Mouse (Mus musculus): ENCODE measurements around the gene Hk1. TPM values are rescaled to one million over a fixed set of nuclear protein-coding genes. Genes with fewer than 3 reads are reported as not detected.

Hk1 gene
- polyA plus RNA-seq, 1 experiment from 2014 or later: 135 TPM

GRCm38 (mm10) chr10:62242896-62243295 is 136.8 kb downstream of the Hk1 start:
- ATAC-seq (replicated peaks): no peak
- Histone ChIP-seq H3K9me3 (no peaks in the 10 kb centered on the region), H3K4me1 (no peaks in the 10 kb centered on the region), H3K27ac (no peak overlapping the region), H3K4me3 (no peak overlapping the region), H3K27me3 (replicated peaks) (no peaks in the 10 kb centered on the region), H3K9ac (no peak overlapping the region), H3K4me2 (no peak overlapping the region), H3K36me3 (replicated peaks) (no peaks in the 10 kb centered on the region)
- WGBS: 54% methylated on average over 13 of the region's 13 CpGs

GRCm38 (mm10) chr10:62242358-62242757 is 137.3 kb downstream of the Hk1 start:
- ATAC-seq (replicated peaks): no peak
- Histone ChIP-seq H3K4me2 (no peak overlapping the region), H3K27me3 (replicated peaks) (no peaks in the 10 kb centered on the region), H3K4me1 (no peaks in the 10 kb centered on the region), H3K9ac (no peak overlapping the region), H3K9me3 (no peaks in the 10 kb centered on the region), H3K27ac (no peak overlapping the region), H3K4me3 (no peak overlapping the region), H3K36me3 (replicated peaks) (no peaks in the 10 kb centered on the region)
- 83% methylated on average over 10 of the region's 10 CpGs for WGBS

- no peaks in the 10 kb centered on the region for H3K9me3 ChIP-seq
- 49% methylated on average over 6 of the region's 6 CpGs for WGBS
- no peaks in the 10 kb centered on the region for H3K27me3 ChIP-seq (replicated peaks)
- ATAC-seq (replicated peaks): no peak
- H3K4me2 ChIP-seq: no peak overlapping the region
- H3K4me3 ChIP-seq: no peak overlapping the region
- no peak overlapping the region for H3K27ac ChIP-seq
- no peak overlapping the region for H3K9ac ChIP-seq
- no peaks in the 10 kb centered on the region for H3K4me1 ChIP-seq
- no peaks in the 10 kb centered on the region for H3K36me3 ChIP-seq (replicated peaks)
These were observed 140.4 kb downstream of the Hk1 start for GRCm38 (mm10) chr10:62239270-62239669.

GRCm38 (mm10) chr10:62238688-62239087 is 141.0 kb downstream of the Hk1 start:
- no peak overlapping the region for H3K4me3 ChIP-seq
- H3K9me3 ChIP-seq: no peaks in the 10 kb centered on the region
- ATAC-seq (replicated peaks): no peak
- H3K4me1 ChIP-seq: no peaks in the 10 kb centered on the region
- H3K4me2 ChIP-seq: no peak overlapping the region
- no peaks in the 10 kb centered on the region for H3K36me3 ChIP-seq (replicated peaks)
- no peak overlapping the region for H3K27ac ChIP-seq
- 92% methylated on average over 3 of the region's 3 CpGs for WGBS
- H3K27me3 ChIP-seq (replicated peaks): no peaks in the 10 kb centered on the region
- no peak overlapping the region for H3K9ac ChIP-seq

- Histone ChIP-seq H3K9me3 (no peaks in the 10 kb centered on the region), H3K4me3 (no peak overlapping the region), H3K27ac (no peak overlapping the region), H3K27me3 (replicated peaks) (no peaks in the 10 kb centered on the region), H3K36me3 (replicated peaks) (no peaks in the 10 kb centered on the region), H3K9ac (no peak overlapping the region), H3K4me1 (no peaks in the 10 kb centered on the region), H3K4me2 (no peak overlapping the region)
- WGBS: 85% methylated on average over 10 of the region's 10 CpGs
- ATAC-seq (replicated peaks): no peak
These were observed 142.5 kb downstream of the Hk1 start for GRCm38 (mm10) chr10:62237205-62237604.

- H3K4me3 ChIP-seq: no peak overlapping the region
- no peaks in the 10 kb centered on the region for H3K4me1 ChIP-seq
- no peak overlapping the region for H3K4me2 ChIP-seq
- H3K27me3 ChIP-seq (replicated peaks): no peaks in the 10 kb centered on the region
- H3K9me3 ChIP-seq: no peaks in the 10 kb centered on the region
- H3K36me3 ChIP-seq (replicated peaks): no peaks in the 10 kb centered on the region
- no peak overlapping the region for H3K9ac ChIP-seq
- WGBS: 90% methylated on average over 6 of the region's 6 CpGs
- ATAC-seq (replicated peaks): no peak
- H3K27ac ChIP-seq: no peak overlapping the region
These were observed 143.5 kb downstream of the Hk1 start for GRCm38 (mm10) chr10:62236165-62236564.

- WGBS: 78% methylated on average over 3 of the region's 3 CpGs
- Histone ChIP-seq H3K4me1 (peaks cover 8% of the 10 kb centered on the region), H3K27me3 (replicated peaks) (no peaks in the 10 kb centered on the region), H3K4me3 (no peak overlapping the region), H3K27ac (no peak overlapping the region), H3K9me3 (no peaks in the 10 kb centered on the region), H3K4me2 (no peak overlapping the region), H3K9ac (no peak overlapping the region), H3K36me3 (replicated peaks) (no peaks in the 10 kb centered on the region)
- 0 out of 2 replicates have a peak, but pooled peaks have one; percentile 3 for ATAC-seq (replicated peaks)
These were observed 147.9 kb downstream of the Hk1 start for GRCm38 (mm10) chr10:62231811-62232210.

- Histone ChIP-seq H3K9ac (peak overlapping the region; percentile 50), H3K4me2 (peak overlapping the region; percentile 85), H3K4me1 (peaks cover 8% of the 10 kb centered on the region), H3K36me3 (replicated peaks) (no peaks in the 10 kb centered on the region), H3K27ac (no peak overlapping the region), H3K27me3 (replicated peaks) (no peaks in the 10 kb centered on the region), H3K4me3 (peak overlapping the region; percentile 71), H3K9me3 (no peaks in the 10 kb centered on the region)
- WGBS: 2% methylated on average over 13 of the region's 13 CpGs
- ATAC-seq (replicated peaks): peak; percentile 82; the same call in 1 of the 2 replicates
These were observed 148.3 kb downstream of the Hk1 start for GRCm38 (mm10) chr10:62231395-62231732.

GRCm38 (mm10) chr10:62230708-62231394 is 148.9 kb downstream of the Hk1 start, which contains the start of gene Tspan15:
TSS of gene Tspan15 (minus strand) at chr10:62231251.
- H3K4me1 ChIP-seq: peaks cover 8% of the 10 kb centered on the region
- no peaks in the 10 kb centered on the region for H3K9me3 ChIP-seq
- H3K4me2 ChIP-seq: peak within 1 kb of the TSS; percentile 85
- H3K4me3 ChIP-seq: peak within 1 kb of the TSS; percentile 71
- no peak within 1 kb of the TSS for H3K27ac ChIP-seq
- ATAC-seq (replicated peaks): peak; percentile 97
- no peaks in the 10 kb centered on the region for H3K27me3 ChIP-seq (replicated peaks)
- WGBS: under 1% methylated on average over 59 of the region's 59 CpGs
- peak within 1 kb of the TSS; percentile 50 for H3K9ac ChIP-seq
- H3K36me3 ChIP-seq (replicated peaks): no peaks in the 10 kb centered on the region

- Histone ChIP-seq H3K9ac (no peak overlapping the region), H3K9me3 (no peaks in the 10 kb centered on the region), H3K27ac (no peak overlapping the region), H3K4me3 (no peak overlapping the region), H3K27me3 (replicated peaks) (no peaks in the 10 kb centered on the region), H3K4me1 (peaks cover 8% of the 10 kb centered on the region), H3K36me3 (replicated peaks) (no peaks in the 10 kb centered on the region), H3K4me2 (no peak overlapping the region)
- WGBS: 73% methylated on average over 6 of the region's 6 CpGs
- ATAC-seq (replicated peaks): no peak
These were observed 151.6 kb downstream of the Hk1 start for GRCm38 (mm10) chr10:62228126-62228525.

- peaks cover 8% of the 10 kb centered on the region for H3K4me1 ChIP-seq
- no peaks in the 10 kb centered on the region for H3K27me3 ChIP-seq (replicated peaks)
- ATAC-seq (replicated peaks): no peak
- no peaks in the 10 kb centered on the region for H3K9me3 ChIP-seq
- no peak overlapping the region for H3K9ac ChIP-seq
- no peak overlapping the region for H3K4me3 ChIP-seq
- H3K27ac ChIP-seq: no peak overlapping the region
- no peak overlapping the region for H3K4me2 ChIP-seq
- WGBS: 77% methylated on average over 7 of the region's 7 CpGs
- no peaks in the 10 kb centered on the region for H3K36me3 ChIP-seq (replicated peaks)
These were observed 153.9 kb downstream of the Hk1 start for GRCm38 (mm10) chr10:62225839-62226238.

- no peak overlapping the region for H3K4me3 ChIP-seq
- no peaks in the 10 kb centered on the region for H3K4me1 ChIP-seq
- H3K27me3 ChIP-seq (replicated peaks): no peaks in the 10 kb centered on the region
- H3K9me3 ChIP-seq: no peaks in the 10 kb centered on the region
- ATAC-seq (replicated peaks): no peak
- no peaks in the 10 kb centered on the region for H3K36me3 ChIP-seq (replicated peaks)
- WGBS: 84% methylated on average over 6 of the region's 6 CpGs
- H3K4me2 ChIP-seq: no peak overlapping the region
- no peak overlapping the region for H3K9ac ChIP-seq
- H3K27ac ChIP-seq: no peak overlapping the region
These were observed 155.5 kb downstream of the Hk1 start for GRCm38 (mm10) chr10:62224231-62224630.

- 87% methylated on average over 17 of the region's 17 CpGs for WGBS
- Histone ChIP-seq H3K27me3 (replicated peaks) (no peaks in the 10 kb centered on the region), H3K36me3 (replicated peaks) (no peaks in the 10 kb centered on the region), H3K4me1 (no peaks in the 10 kb centered on the region), H3K9me3 (no peaks in the 10 kb centered on the region), H3K4me2 (no peak overlapping the region), H3K9ac (no peak overlapping the region), H3K4me3 (no peak overlapping the region), H3K27ac (no peak overlapping the region)
- ATAC-seq (replicated peaks): no peak
These were observed 156.9 kb downstream of the Hk1 start for GRCm38 (mm10) chr10:62222777-62223176.
